Mouse (Mus musculus) layer of hippocampus, adult 2 months (tissue): ENCODE data around the gene Gm3404. TPM values are rescaled to one million over a fixed set of nuclear protein-coding genes. Genes with fewer than 3 reads are reported as not detected.
"Not testable (repeated sequence)": the region's sequence is repeated elsewhere in the genome, so short reads cannot be mapped to it uniquely, and the experiment has no call there.

Experiments used
- DNase-seq, 2 experiments: peaks; one replicate each; pipeline ENCODE4 v3.0.0; 2022; ENCODE audit warnings: low spot score in 2 of 2
- H3K27ac ChIP-seq: fragments of 200-600 bp; 2 replicates; pipeline ENCODE4 v1.8.1; 2022
- H3K4me3 ChIP-seq: fragments of 200-600 bp; 2 replicates; pipeline ENCODE4 v1.8.1; 2022; ENCODE audit warnings: mild to moderate bottlenecking
- CTCF ChIP-seq: fragments of 200-600 bp; conservative IDR thresholded peaks from 2 replicates; pipeline ENCODE4 v1.8.1; 2022; ENCODE audit warnings: antibody characterized with exemption, mild to moderate bottlenecking, moderate library complexity
- long read RNA-seq, 2 experiments: library from polyadenylated mRNA; stranded (forward); transcript quantifications; one replicate each; pipeline ENCODE4 v2.0.0; 2021; ENCODE audit warnings: borderline mapping rate in 2 of 2
- total RNA-seq, 2 experiments: library from RNA; stranded (reverse); gene quantifications; 2 replicates each; pipeline ENCODE4 v1.2.3; 2021

The Gm3404 gene
- not detected for total RNA-seq
- long read RNA-seq, experiment 1: 0 reads
- long read RNA-seq, experiment 2: 0 reads

GRCm38 (mm10) chr5:146525501-146525900 is at the start of gene Gm3404:
Gm3404 (plus strand) TSS chr5:146525801.
- not testable (repeated sequence) for H3K4me3 ChIP-seq, DNase-seq

GRCm38 (mm10) chr5:146479564-146479963 is 46.0 kb upstream of the Gm3404 start:
- DNase-seq: peak; percentile 48 to 51
- not testable (repeated sequence) for H3K27ac ChIP-seq, H3K4me3 ChIP-seq
- peak; percentile 77 for TF ChIP-seq CTCF

More at GRCm38 (mm10) chr5:146525501-146525900, at the start of gene Gm3404:
- not testable (repeated sequence) for H3K27ac ChIP-seq

- DNase-seq, H3K4me3 ChIP-seq, H3K27ac ChIP-seq: not testable (repeated sequence)
These were observed 43.9 kb upstream of the Gm3404 start, which contains the start of gene Gm6408 for GRCm38 (mm10) chr5:146481665-146482064. Gm6408 (plus strand) TSS chr5:146481965.

GRCm38 (mm10) chr5:146488959-146489358 is 36.6 kb upstream of the Gm3404 start:
- TF ChIP-seq CTCF: peak; percentile 66
- not testable (repeated sequence) for H3K27ac ChIP-seq, H3K4me3 ChIP-seq
- DNase-seq: peak in 1 of 2 experiments; percentile 60

- not testable (repeated sequence) for DNase-seq, H3K27ac ChIP-seq, H3K4me3 ChIP-seq
These were observed 34.5 kb upstream of the Gm3404 start, which contains the start of gene Gm6370 for GRCm38 (mm10) chr5:146491063-146491462. Gm6370 (plus strand) TSS chr5:146491363.

GRCm38 (mm10) chr5:146502099-146502498 is 23.5 kb upstream of the Gm3404 start, which contains the start of gene 4930449I24Rik:
4930449I24Rik (plus strand) TSS chr5:146502399.
- H3K4me3 ChIP-seq, DNase-seq, H3K27ac ChIP-seq: not testable (repeated sequence)

- not testable (repeated sequence) for DNase-seq, H3K27ac ChIP-seq, H3K4me3 ChIP-seq
These were observed 11.8 kb upstream of the Gm3404 start, which contains the start of gene Gm3402 for GRCm38 (mm10) chr5:146513823-146514222. Gm3402 (plus strand) TSS chr5:146514123.

- H3K4me3 ChIP-seq, DNase-seq, H3K27ac ChIP-seq: not testable (repeated sequence)
These were observed 11.7 kb downstream of the Gm3404 start, which contains the start of gene Gm3409 for GRCm38 (mm10) chr5:146537347-146537746. Gm3409 (plus strand) TSS chr5:146537647.

GRCm38 (mm10) chr5:146555836-146556235 is 30.2 kb downstream of the Gm3404 start, which contains the start of gene Gm3415:
Gm3415 (plus strand) TSS chr5:146556136.
- not testable (repeated sequence) for H3K27ac ChIP-seq, DNase-seq, H3K4me3 ChIP-seq

GRCm38 (mm10) chr5:146564259-146564658 is 38.7 kb downstream of the Gm3404 start:
- H3K27ac ChIP-seq: no peak overlapping the region
- TF ChIP-seq CTCF: peak; percentile 62

GRCm38 (mm10) chr5:146567054-146567453 is 41.5 kb downstream of the Gm3404 start:
- H3K4me3 ChIP-seq: no peak overlapping the region
- H3K27ac ChIP-seq: no peak overlapping the region
- no peak for DNase-seq
- peak; percentile 53 for TF ChIP-seq CTCF

More at GRCm38 (mm10) chr5:146564259-146564658, 38.7 kb downstream of the Gm3404 start:
- DNase-seq: no peak
- no peak overlapping the region for H3K4me3 ChIP-seq

- not testable (repeated sequence) for DNase-seq, H3K4me3 ChIP-seq, H3K27ac ChIP-seq
These were observed 44.6 kb downstream of the Gm3404 start for GRCm38 (mm10) chr5:146570179-146570578.

- not testable (repeated sequence) for H3K4me3 ChIP-seq
- peak; percentile 76 to 86 for DNase-seq
- H3K27ac ChIP-seq: peak overlapping the region; percentile 86
These were observed 46.5 kb downstream of the Gm3404 start for GRCm38 (mm10) chr5:146571830-146572734.

GRCm38 (mm10) chr5:146572735-146573042 is 47.1 kb downstream of the Gm3404 start:
- DNase-seq, H3K4me3 ChIP-seq: not testable (repeated sequence)
- peak overlapping the region; percentile 86 for H3K27ac ChIP-seq
- peak; percentile 57 for TF ChIP-seq CTCF
